Mouse (Mus musculus) WW6 (cell line): Measurements from ENCODE around the gene Bace1.
A peak's percentile ranks its signal among the peaks of the same experiment; 100 is the strongest.

Experiments
- DNase-seq: peaks from one replicate; pipeline ENCODE4 v3.0.0-alpha.2; 2013; ENCODE audit warnings: low read depth, low spot score

The Bace1 gene

DNA sequence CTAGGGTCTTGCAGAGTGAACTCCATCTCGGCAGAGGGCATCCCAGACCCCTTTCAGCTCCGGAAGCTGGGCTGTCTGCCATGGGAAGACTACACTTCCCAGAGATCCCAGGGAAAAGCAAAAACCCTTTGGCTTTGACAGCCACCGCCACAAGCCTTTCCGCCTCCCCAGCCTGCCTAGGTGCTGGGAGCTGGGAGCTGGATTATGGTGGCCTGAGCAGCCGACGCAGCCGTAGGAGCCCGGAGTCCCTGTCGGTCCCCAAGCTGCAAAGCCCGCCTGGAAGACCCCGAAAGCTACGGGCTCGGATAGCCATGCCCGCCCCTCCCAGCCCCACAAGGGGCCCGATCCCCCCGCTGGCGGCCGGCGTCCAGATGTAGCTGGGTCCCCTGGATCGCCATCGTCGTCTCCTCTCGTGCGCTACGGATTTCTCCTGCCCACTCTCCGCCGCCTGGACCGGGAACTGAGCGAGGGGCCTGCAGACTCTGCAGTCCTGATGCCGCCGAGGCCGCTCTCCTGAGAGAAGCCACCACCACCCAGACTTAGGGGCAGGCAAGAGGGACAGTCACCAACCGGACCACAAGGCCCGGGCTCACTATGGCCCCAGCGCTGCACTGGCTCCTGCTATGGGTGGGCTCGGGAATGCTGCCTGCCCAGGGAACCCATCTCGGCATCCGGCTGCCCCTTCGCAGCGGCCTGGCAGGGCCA is at the start of gene Bace1:
TSS of gene Bace1 (plus strand) at position 147 of the 705 bp plus-strand sequence.
- DNase-seq = peak; percentile 42

DNA sequence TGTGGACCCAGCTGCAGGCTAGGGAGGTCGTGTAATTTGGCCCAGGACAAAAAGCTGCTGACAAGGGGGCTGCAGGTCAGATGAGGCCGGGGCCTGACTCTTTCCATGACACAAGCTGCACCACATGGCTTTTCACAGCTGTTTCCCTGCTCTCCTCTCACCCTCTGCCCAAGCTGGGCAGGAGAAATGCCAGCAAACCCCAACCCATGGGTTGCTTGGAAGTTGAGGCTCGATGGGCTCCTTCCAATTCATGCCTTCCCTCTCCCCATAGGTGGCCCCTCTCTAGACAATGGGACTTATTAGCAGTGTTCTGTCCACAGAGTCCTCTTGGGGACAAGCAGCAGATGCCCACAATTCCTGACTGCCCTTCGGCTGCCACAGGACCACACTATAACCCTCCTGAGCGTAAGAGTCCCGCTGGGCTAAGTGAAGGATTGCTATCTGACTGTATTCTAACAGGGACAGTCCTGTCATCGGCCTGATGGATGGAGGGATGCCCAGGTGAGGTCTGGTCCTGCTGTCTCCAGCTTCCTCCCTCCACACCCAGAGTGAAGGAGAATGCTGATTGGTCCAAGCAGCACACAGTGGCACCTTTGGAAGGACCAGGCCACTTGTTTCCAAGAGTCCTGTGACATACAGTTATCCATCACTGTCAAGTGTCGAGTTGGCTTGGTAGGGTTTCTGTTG is 46.8 kb upstream of the Bace1 start:
- DNase-seq = no peak

DNA sequence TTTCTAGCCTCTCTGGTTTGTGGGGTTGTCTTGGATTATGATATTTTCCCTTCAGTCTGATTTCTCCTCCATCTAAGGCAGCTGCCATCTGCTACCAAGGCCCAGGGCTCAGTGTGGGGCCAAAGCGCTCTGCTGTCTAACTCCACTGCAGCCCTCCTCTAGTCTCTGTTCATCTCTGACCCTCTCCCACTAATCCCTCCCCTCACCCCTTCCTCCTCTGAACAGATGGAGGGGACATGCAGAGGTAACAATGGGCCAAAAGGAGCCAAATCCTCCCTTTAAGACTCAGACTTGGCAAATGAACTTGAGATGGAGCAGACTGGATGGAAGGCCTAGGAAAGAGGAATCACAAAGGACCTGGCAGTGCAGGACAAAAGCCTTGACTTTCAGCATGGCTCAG is 46.1 kb upstream of the Bace1 start:
- DNase-seq = no peak

DNA sequence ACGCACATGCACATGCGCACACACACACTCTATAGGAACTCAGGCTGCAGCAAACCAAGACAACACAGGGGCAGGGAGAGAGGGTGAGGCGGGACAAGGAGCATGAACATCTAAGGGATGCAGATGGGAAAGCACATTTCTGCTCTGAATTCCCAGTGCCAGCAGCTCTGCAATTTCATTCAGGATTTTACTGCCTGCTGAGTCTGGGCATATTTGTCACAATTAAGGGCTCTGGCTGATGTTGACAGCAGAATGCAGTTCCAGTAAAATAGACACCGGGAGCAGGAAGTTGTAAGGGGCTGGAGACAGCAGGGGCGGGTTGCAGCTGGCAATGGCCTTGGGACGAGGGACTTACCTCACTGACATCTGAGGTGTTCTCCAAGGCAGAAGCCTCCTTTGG is 44.7 kb upstream of the Bace1 start:
- no peak for DNase-seq

DNA sequence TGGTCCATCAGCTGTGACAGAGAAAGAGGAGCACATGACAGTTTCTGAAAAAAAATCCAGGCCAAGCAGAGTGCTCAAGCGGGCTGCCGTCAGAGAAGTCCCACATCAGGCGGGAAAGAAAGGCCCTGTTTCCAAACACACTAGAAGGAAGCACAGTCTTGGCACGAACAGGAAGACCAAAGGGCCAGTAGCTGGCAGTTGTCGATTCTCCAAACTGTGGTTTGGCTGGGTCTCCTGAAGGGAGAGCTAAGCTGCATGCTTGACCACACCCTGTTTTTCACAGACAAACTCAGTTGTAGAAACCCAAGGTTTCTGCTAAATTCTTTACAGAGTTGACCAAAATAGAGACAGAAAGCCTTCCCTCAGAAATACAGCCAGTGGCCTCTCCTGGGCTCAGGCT is 42.7 kb upstream of the Bace1 start:
- DNase-seq = no peak

DNA sequence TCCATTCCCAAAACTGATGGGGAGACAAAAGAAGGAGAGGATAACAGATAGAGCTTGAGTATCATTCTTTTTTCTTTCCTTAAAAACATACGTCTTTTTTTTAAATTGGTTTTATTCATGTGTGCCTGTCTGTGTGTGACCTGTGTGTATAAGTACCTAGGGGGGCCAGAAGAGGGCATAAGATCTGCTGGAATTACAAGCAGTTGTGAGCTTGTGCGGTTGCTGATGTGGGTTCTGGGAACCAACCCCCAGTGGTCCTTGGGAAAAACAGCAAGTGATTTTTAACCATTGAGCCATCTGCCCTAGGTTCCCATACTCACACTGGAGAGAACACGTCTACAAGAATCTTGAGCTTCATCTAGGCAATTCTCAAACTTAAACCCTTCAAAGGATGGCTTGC is 41.1 kb upstream of the Bace1 start:
- no peak for DNase-seq

DNA sequence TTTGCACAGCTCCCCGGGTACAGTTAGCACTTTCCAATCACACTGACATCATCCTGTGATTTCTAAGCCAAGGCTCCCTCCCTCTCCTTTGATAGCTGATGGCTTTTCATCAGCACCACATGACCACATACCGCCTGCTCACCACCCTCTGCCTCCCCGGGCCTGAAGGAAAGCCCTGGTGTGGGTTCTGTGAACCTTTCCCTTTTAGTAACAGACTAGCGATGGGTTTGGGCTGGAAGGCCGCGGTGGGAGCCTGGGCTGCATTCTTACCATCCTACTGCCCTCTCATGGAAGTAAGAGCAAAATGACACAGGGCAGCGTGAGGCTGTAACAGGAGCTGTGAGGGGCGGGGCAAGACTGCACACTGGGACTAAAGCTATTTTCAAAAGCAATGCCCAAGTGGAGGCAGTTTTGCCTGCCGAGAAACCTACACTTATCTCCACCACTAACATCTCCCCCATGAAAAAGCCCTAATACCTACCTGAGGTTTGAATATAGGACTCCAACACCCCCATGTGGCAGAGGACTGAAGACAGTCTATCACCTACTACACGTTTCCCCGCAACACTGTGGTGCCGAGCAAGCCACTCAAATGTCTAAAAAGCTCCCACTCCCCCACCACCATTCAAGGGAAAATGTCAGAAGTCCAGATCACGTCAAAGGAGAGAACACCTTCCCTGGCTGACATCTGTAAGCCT is 39.8 kb upstream of the Bace1 start:
- DNase-seq = no peak

DNA sequence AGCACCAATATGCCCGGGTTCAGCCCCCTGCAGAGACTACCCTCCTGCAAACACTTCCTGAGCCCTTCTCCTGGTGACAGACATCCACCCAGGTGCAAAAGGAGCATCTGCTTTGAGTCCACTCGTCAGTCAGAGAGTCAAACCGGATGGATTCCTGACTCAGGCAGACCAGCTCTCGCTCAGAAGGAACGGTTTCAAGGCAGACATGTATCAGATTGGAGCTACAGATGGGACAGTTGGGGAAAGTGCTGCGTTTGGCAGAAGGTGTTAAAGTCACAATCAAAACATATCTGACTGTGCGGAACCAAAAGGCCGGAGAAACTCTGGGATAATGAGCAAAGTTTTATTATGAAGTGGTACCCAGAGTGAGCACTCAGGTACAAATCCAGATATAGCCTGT is 39.0 kb upstream of the Bace1 start:
- no peak for DNase-seq

DNA sequence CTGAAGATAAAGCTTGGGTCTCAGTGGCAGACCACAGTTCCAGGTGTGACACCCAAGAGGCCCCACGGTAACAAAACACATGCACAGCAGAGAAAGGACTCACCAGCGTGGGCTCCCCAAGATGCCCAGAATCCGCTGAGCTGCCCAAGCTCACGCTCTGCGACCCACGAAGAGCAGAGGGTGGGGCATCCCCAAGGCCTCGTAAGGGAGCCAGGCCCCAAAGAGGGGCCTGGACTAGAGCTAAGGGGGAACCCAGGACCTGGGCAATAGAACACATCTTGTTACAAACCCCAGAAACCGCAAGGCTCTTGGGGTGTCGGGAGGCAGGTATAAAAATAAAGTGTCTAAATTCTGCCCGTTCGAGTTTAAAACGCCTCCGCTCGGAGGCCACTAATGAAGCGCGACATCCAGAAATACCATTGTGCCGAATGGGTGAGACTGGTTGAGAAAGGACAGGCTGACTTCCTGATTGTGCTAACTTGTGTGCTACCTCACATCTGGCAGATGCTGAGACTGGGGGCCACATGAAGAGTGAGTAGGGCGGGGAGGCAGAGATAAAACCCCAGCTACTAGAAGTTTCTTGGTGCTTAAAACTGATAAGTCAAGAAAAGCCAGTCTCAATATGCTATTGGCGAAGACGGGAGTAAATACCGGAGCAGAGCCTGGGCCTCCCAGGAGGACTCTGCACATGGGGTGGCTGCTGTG is 35.2 kb upstream of the Bace1 start:
- no peak for DNase-seq

DNA sequence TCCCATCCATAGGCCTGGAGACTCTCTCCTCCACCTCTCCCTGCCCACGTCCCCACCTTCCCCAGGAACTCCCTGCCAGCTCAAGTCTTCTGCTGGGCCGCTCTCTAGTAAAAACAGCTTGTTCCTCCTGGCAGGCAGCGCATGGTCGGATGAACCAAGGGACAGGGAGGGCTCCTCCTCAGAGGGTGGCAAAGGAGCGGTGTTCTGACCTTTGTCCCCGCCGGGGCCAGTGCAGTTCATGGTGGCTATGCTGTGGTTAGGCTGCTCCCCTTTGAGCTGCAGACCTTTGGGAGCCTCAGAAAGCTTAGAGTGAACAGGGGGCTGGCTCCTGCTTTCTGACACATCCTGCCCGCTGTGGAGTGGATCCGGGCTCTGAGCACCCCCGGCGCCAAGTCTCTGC is 31.5 kb upstream of the Bace1 start:
- DNase-seq = no peak

DNA sequence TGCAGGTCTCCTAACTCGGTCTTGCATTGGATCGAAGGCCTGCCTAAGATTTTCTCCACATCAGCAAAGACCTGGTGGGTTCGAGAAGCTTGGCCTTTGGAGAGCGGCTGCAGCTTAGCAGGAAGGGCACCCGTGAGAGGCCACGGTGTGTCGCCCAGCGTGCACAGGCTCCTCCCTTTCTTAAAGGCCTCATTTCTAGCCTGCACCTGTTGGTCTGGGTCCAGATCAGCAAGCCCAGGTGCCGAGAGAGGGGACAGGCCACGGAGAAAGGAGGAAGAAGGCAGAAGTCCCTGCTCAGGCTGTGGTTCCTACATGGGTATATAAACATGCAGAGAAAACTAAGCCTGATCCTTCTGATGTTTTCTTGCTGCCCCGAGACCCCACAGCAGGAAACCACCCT is 31.0 kb upstream of the Bace1 start:
- DNase-seq = no peak

DNA sequence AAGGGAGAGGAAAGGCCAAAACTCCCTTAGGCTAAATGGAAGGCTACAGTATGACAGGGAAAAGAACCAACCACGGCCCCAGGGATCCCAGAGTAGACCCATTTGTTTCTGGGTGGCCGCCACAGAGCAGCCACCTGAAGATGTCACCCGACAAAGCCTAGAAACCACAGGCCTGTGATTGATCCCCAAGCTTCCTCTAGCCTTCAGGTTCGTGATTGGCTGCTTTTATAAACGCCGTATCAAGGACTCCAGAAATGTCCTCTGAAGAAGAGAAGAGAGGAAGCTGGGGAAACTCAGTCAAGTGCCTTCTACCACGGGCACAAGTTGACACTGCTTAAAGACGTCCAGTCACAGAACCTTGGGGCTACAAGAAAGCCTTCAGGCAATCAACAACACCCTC is 30.6 kb upstream of the Bace1 start:
- no peak for DNase-seq

DNA sequence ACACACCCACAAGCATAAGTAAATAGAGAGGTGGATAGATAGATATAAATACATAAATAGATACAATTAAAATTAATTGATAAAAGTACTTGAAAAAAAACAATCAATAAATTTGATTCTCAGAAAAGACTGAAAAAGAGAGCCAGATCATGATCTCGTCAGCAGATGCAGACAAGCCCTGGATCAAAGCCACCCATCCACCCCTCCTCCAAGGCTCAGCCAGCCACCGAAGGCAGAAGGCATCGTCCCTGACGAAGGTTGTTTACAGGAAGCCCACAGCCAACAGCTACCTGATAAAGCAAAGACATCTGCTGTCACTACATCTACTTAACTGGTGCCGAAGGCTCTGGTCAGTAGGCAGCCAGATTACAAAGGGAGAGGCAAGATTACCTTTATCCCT is 26.4 kb upstream of the Bace1 start:
- no peak for DNase-seq

DNA sequence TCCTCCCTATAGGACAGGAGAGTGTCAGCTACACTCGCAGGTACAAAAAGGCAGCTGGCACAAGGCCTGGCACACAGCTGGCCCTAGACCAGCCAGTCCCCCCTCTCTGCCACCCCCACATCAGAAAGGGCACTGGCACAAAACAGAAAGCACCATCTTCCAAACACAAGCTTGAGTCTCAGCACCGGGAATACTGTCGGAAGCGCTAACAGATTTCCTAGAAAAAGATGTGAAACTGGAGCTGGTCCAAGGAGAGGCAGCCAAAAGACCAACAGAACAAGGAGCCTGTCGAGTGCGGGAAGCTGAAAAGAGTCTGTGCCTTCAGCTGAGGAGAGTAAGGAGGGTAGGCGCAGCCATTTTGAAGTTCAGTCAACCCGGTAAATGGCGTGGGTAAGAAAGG is 23.3 kb upstream of the Bace1 start:
- no peak for DNase-seq

DNA sequence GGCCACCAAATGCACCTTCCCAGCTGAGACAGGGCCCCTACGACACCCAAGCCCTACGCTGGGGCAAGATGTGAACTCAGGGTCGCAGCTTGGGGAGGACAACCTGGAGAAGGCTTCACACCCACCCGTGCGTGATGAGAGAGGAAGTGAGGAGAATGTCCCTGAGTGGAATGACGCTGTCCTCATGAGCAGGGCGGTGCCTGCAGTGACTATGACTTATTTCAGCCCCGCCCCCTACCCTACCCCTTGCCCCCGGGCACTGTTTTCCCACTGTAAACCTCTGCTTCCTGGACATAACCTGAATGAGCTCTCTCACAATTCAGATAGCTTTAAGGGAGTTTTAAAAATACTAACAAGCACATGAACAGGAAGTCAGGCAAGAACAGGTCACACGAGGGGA is 22.9 kb upstream of the Bace1 start:
- no peak for DNase-seq

DNA sequence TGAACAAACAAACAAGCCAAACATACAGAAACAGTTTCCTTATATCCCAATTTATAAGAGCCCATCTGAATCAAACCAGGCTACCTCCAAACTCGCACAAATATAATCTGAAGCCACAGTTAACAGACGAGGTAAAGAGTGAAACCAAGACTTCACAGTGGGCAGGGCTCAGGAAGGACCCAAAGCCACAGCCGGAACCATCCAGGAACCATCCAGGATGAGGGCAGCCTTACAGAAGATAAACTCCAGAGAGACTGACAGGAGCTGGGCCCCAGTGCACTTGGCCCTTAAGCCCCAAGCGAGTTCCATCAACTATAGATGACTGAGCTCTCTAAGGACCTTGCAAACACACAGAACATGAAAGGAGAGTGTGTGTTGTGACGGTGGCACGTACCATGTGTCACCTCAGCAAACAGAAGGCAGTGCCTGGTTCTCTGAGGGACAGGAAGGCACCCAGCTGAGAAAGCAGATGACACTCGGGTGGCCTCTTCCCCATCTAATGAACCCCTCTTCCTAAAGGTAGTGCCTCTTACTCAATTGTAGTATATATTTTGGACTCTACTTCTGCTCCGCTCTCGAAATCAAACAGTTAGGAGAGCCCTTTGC is 19.9 kb upstream of the Bace1 start:
- DNase-seq = no peak

DNA sequence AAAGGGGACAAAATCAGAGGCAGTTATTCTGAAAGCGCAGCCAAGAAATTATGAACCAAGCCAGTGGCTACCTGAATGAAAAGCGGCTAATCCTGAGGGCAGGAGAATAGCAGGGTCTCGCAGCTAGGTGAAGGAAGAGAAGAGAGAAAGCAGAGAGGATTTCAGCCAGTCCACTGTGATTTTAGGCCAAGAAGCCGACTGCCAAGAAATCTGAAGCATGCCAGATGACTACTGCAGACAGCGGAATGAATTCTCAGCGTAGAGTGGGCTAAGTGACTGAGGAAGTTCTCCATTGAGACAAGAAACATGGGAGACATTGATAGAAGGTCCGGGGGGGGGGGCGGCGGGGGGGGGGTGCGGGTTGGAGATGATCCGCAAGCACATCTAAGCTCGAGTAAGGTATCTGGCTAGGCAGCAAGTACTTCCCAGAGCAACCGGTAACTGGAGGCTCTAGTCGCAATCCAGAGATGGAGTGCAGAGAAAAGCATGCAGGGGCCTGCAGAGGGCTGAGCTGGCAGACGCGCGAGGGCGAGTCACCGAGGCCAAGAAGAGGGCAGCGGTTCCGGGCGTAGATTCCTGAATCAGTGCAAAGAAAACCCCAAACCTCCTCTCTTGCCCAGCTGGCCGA is 10.6 kb upstream of the Bace1 start:
- no peak for DNase-seq

DNA sequence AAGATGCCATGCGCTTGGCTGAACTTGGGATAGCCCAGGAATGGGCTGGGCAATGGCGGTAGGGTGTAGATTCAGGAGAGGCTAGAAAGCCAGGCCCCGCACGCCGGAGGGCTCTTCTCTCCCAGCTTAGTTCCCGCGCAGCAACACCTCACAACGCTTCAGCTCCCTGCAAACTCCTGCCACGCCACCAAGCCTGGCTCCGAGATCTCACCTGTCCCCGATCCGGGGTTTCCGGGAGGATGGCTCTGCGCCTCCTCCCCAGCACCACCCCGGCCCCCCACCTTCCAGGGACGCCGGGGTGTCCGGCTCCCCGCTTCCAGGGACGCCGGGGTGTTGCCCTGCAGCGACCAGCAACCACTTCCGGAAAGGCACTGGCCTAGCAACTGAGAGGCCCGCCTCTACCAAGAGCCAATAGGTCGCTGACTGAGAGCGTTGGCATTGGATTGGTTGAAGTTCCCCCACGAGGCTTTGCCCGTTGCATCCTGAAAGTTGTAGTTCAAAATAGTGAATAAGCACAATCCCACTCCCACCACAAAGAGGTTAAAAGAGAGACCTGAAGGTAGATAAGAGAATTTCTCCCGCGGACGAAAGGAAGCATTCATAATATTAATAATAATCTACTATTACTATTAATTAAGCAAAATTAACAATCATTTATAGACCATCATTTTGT is 10.0 kb upstream of the Bace1 start, which contains the start of gene Cep164:
TSS of gene Cep164 (minus strand) at position 401 of the 673 bp plus-strand sequence.
- peak; percentile 67 for DNase-seq

DNA sequence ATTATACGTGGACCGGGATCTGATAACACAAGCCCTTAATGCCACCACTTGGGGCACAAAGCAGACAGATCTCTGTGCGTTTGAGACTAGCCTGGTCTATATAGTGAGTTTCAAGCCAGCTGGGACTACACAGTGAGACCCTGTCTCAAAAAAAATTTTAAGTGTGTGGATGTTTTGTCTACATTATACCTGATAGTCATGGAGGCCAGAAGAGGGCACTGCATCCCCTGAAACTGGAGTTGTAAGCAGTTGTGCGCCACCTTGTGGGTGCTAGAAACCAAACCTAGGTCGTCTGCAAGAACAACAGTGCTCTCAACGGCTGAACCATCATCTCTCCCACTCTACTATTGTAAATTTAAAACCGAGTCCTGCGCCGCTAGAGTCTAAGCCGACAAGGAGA is 9.3 kb upstream of the Bace1 start:
- peak; percentile 85 for DNase-seq

DNA sequence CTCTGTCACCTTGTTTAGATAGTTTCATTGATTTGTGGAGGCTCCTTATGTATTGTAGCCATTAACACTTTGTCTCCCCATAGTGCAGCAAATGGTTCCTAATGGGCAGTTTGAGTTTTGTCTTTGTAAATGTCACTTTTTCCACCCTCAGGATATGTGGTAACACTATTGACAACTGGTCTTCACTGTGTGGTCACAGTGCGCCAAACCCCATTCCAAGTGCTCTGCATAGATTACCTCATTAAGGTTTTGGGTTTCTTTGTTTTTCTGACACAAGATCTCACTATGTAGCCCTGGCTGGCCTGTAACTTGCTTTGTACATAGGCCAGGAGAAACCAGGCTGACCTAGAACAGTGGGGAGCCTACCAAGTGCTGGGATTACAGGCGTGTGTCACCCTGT is 5.5 kb upstream of the Bace1 start:
- DNase-seq = no peak

DNA sequence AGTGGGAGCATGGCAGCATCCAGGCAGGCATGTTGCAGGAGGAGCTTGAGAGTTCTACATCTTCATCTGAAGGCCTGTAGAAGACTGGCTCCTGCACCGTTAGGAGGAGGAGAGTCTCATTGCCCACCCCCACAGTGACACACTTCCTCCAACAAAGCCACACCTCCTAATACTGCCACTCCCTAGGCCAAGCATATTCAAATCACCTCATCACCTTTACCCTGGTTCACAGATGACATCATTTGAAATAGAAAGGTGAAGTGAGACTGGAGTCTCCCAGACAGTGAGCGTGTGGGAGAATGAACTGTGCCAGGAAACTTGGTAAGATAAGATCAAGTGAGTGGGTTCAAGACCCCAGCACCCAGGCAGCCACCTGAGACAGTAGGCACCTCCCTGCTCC is 4.9 kb upstream of the Bace1 start:
- DNase-seq = no peak
